15 mouse cellular contexts compared by ENCODE assay signal in the genomic region with DNA sequence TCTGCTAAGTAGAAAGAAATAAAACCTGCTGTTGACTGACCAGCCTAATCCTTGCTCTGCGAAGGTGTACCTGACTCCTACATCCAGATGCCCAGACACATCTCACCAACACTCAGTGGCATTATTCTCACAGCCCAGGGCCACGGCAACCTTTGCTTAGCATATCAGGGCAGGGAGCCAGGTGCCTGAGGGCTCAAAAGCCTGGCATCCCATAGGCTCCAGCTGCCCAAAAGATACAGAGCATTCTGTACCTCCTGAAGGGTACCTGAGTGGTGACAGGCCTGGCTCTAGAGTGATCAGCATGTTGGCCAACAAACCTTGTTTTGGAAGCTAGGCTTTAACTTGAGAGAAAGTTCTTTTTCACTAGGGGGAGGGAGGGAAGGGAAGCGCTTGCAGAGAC. TPM values are rescaled to one million over a fixed set of nuclear protein-coding genes. Genes with fewer than 3 reads are reported as not detected.
DNase-seq lines count a peak whose midpoint lies in the region; ATAC-seq and TF ChIP-seq lines count a peak whose summit lies in the region.
"Had no signal": no experiment of that assay in that cellular context is flagged by ENCODE, and none has a peak within 500 bp of the region (broad histone marks: within the 10 kb centered on the region; RNA-seq: fewer than 3 reads in every experiment).

No protein-coding gene starts in this region.

- H3K9me3 ChIP-seq in hindbrain, postnatal 0 days (ENCODE audit: low read length) = no peaks in the 10 kb centered on the region
- no peaks in the 10 kb centered on the region for H3K9me3 ChIP-seq in hindbrain, embryonic 13.5 days
- no peaks in the 10 kb centered on the region for H3K9me3 ChIP-seq in heart, embryonic 14.5 days (ENCODE audit: control insufficient read depth, low read length)
- H3K9me3 ChIP-seq: liver, embryonic 13.5 days; neural tube, embryonic 12.5 days had no signal

- peak overlapping the region; percentile 4; the same call in 1 of the 2 replicates for H3K27ac ChIP-seq in hindbrain, postnatal 0 days
- H3K27ac ChIP-seq in hindbrain, embryonic 13.5 days = no peak overlapping the region
- peak overlapping the region in 1 of 2 experiments; percentile 37; a peak in 1 of 4 replicates for H3K27ac ChIP-seq in heart, embryonic 14.5 days (replicated peaks in 1 of 2; ENCODE audit: control insufficient read depth in 1 of 2, insufficient read depth in 1 of 2, low read depth in 2 of 2, low read length in 2 of 2)
- H3K27ac ChIP-seq: liver, embryonic 13.5 days; neural tube, embryonic 12.5 days had no signal

- peaks cover 38% of the 10 kb centered on the region for H3K4me1 ChIP-seq in hindbrain, postnatal 0 days (ENCODE audit: insufficient read depth, low read length)
- peaks cover 46% of the 10 kb centered on the region for H3K4me1 ChIP-seq in hindbrain, embryonic 13.5 days (replicated peaks)
- peaks cover 50 to 52% of the 10 kb centered on the region in 2 experiments for H3K4me1 ChIP-seq in heart, embryonic 14.5 days (ENCODE audit: control insufficient read depth in 2 of 2, insufficient read depth in 2 of 2, low read length in 2 of 2)

- H3K36me3 ChIP-seq in hindbrain, postnatal 0 days (ENCODE audit: insufficient read depth, low read length) = no peaks in the 10 kb centered on the region
- H3K36me3 ChIP-seq in hindbrain, embryonic 13.5 days = no peaks in the 10 kb centered on the region
- H3K36me3 ChIP-seq in heart, embryonic 14.5 days (ENCODE audit: control insufficient read depth, insufficient read depth, low read length) = no peaks in the 10 kb centered on the region
- H3K36me3 ChIP-seq: liver, embryonic 13.5 days; neural tube, embryonic 12.5 days had no signal

- TF ChIP-seq CTCF in hindbrain, postnatal 0 days (IDR thresholded peaks at IDR 0.05; ENCODE audit: low read depth) = no peak

- peak; percentile 44 to 75 for DNase-seq in adrenal gland, adult (ENCODE audit: inconsistent age in 2 of 2, low spot score in 1 of 2)
- DNase-seq in adrenal gland, adult 2 months = no peak
- DNase-seq in hindbrain, postnatal 0 days (ENCODE audit: low spot score) = no peak
- DNase-seq in cerebellum, adult 9-10 months = peak; percentile 81
- no peak for DNase-seq in layer of hippocampus, postnatal 36 days
- DNase-seq: left cerebral cortex, postnatal 4 days; liver, embryonic 13.5 days; midbrain, embryonic 14.5 days had no signal

- H3K4me3 ChIP-seq in hindbrain, postnatal 0 days (ENCODE audit: low read length) = no peak overlapping the region
- H3K4me3 ChIP-seq in hindbrain, embryonic 13.5 days = no peak overlapping the region
- no peak overlapping the region for H3K4me3 ChIP-seq in heart, embryonic 14.5 days (ENCODE audit: control insufficient read depth in 1 of 2, insufficient read depth in 1 of 2, low read depth in 1 of 2, low read length in 2 of 2)
- H3K4me3 ChIP-seq: liver, embryonic 13.5 days; neural tube, embryonic 12.5 days had no signal

- no peak overlapping the region for H3K4me2 ChIP-seq in hindbrain, postnatal 0 days (ENCODE audit: low read depth, low read length)
- no peak overlapping the region for H3K4me2 ChIP-seq in hindbrain, embryonic 13.5 days
- H3K4me2 ChIP-seq in heart, embryonic 14.5 days (ENCODE audit: low read length) = no peak overlapping the region
- H3K4me2 ChIP-seq: liver, embryonic 13.5 days; neural tube, embryonic 12.5 days had no signal

- no peak for ATAC-seq in hindbrain, postnatal 0 days
- no peak for ATAC-seq in hindbrain, embryonic 13.5 days (ENCODE audit: low FRiP score)
- no peak for ATAC-seq in heart, embryonic 14.5 days (ENCODE audit: insufficient number of reproducible peaks, insufficient read depth, low FRiP score, low read depth)
- no peak for ATAC-seq in erythroid progenitor cell, adult 5-6 weeks (replicated peaks; ENCODE audit: low FRiP score, poor library complexity, severe bottlenecking)
- ATAC-seq: intestine, postnatal 0 days; Patski had no signal

- no peaks in the 10 kb centered on the region for H3K27me3 ChIP-seq in hindbrain, postnatal 0 days (ENCODE audit: insufficient read depth, low read length)
- peaks cover 39% of the 10 kb centered on the region for H3K27me3 ChIP-seq in hindbrain, embryonic 13.5 days
- H3K27me3 ChIP-seq in heart, embryonic 14.5 days (ENCODE audit: control insufficient read depth, insufficient read depth, low read length) = peaks cover 18% of the 10 kb centered on the region
- H3K27me3 ChIP-seq: Patski had no signal

- WGBS in hindbrain, postnatal 0 days = 69% methylated on average over 3 of the region's 3 CpGs
- 89% methylated on average over 3 of the region's 3 CpGs for WGBS in hindbrain, embryonic 13.5 days
- WGBS in heart, embryonic 14.5 days = 75% methylated on average over 3 of the region's 3 CpGs

- H3K9ac ChIP-seq in hindbrain, postnatal 0 days (replicated peaks; ENCODE audit: low read length) = no peak overlapping the region
- no peak overlapping the region for H3K9ac ChIP-seq in hindbrain, embryonic 13.5 days
- 0 out of 2 replicates have a peak overlapping the region, but pooled peaks have one; percentile 16 for H3K9ac ChIP-seq in heart, embryonic 14.5 days (ENCODE audit: low read length)
- H3K9ac ChIP-seq: liver, embryonic 13.5 days; neural tube, embryonic 12.5 days had no signal

RNA-seq across cellular contexts. Expression of a gene that starts 4.0 kb away (rescaled TPM):
- total RNA-seq in adrenal gland, adult 2 months (2021) = 100 to 1,000 TPM; 110 to 198 TPM
- polyA plus RNA-seq in adrenal gland, adult 2 months (2012; rRNA removed) = 180 and 209 TPM in 2 replicates
- total RNA-seq in hindbrain, postnatal 0 days (2014; rRNA removed) = 51.1 and 54.2 TPM in 2 replicates
- 32.6 and 33.4 TPM in 2 replicates for polyA plus RNA-seq in hindbrain, postnatal 0 days (2015; fragmentation: Nextera tagmentation; extraction: Ambion mirVana)
- polyA plus RNA-seq in hindbrain, embryonic 13.5 days (2015; fragmentation: Nextera tagmentation; extraction: Ambion mirVana) = 10.2 and 10.6 TPM in 2 replicates
- polyA plus RNA-seq in heart, embryonic 14.5 days (2014; fragmentation: Nextera tagmentation; extraction: Ambion mirVana) = 11.3 and 11.7 TPM in 2 replicates
- not detected in 2 replicates for total RNA-seq in erythroid progenitor cell, adult 5-6 weeks (2015; ENCODE audit: low replicate concordance)
- total RNA-seq in erythroid progenitor cell, adult 5-6 weeks (2017; ENCODE audit: low replicate concordance) = not detected in 2 replicates
- total RNA-seq in layer of hippocampus, postnatal 36 days (2021) = 100 to 1,000 TPM; 216 to 224 TPM

RNA-seq across cellular contexts. Expression of a gene that starts 38.0 kb away (rescaled TPM):
- total RNA-seq in adrenal gland, adult 2 months (2021) = under 1 TPM in 1 of 2 experiments, not detected in 1; 0.38 TPM
- 0.25 and 0.59 TPM in 2 replicates for polyA plus RNA-seq in adrenal gland, adult 2 months (2012; rRNA removed)
- total RNA-seq in hindbrain, postnatal 0 days (2014; rRNA removed) = not detected in 2 replicates
- polyA plus RNA-seq in hindbrain, postnatal 0 days (2015; fragmentation: Nextera tagmentation; extraction: Ambion mirVana) = 0.08 TPM in 1 of 2 replicates, not detected in the other
- 0.83 and 1.9 TPM in 2 replicates for polyA plus RNA-seq in hindbrain, embryonic 13.5 days (2015; fragmentation: Nextera tagmentation; extraction: Ambion mirVana)
- 0.12 and 0.27 TPM in 2 replicates for polyA plus RNA-seq in heart, embryonic 14.5 days (2014; fragmentation: Nextera tagmentation; extraction: Ambion mirVana)
- not detected in 2 replicates for total RNA-seq in erythroid progenitor cell, adult 5-6 weeks (2015; ENCODE audit: low replicate concordance)
- total RNA-seq in erythroid progenitor cell, adult 5-6 weeks (2017; ENCODE audit: low replicate concordance) = 0.39 TPM in 1 of 2 replicates, not detected in the other
- under 1 TPM; 0.28 to 0.30 TPM for total RNA-seq in layer of hippocampus, postnatal 36 days (2021)
- total RNA-seq: hematopoietic stem cell, adult 5-6 weeks had no signal
- polyA plus RNA-seq: intestine, postnatal 0 days; Patski had no signal

RNA-seq across cellular contexts. Expression of a gene that starts 49.3 kb away (rescaled TPM):
- total RNA-seq in adrenal gland, adult 2 months (2021) = 1 to 10 TPM; 1.1 to 1.6 TPM
- polyA plus RNA-seq in adrenal gland, adult 2 months (2012; rRNA removed) = 0.20 and 0.57 TPM in 2 replicates
- total RNA-seq in hindbrain, postnatal 0 days (2014; rRNA removed) = 4.5 and 6.2 TPM in 2 replicates
- polyA plus RNA-seq in hindbrain, postnatal 0 days (2015; fragmentation: Nextera tagmentation; extraction: Ambion mirVana) = 3.1 and 4.1 TPM in 2 replicates
- 2.8 and 3.2 TPM in 2 replicates for polyA plus RNA-seq in hindbrain, embryonic 13.5 days (2015; fragmentation: Nextera tagmentation; extraction: Ambion mirVana)
- 0.66 and 1.5 TPM in 2 replicates for polyA plus RNA-seq in heart, embryonic 14.5 days (2014; fragmentation: Nextera tagmentation; extraction: Ambion mirVana)
- total RNA-seq in erythroid progenitor cell, adult 5-6 weeks (2015; ENCODE audit: low replicate concordance) = 19.3 and 76.8 TPM in 2 replicates
- total RNA-seq in erythroid progenitor cell, adult 5-6 weeks (2017; ENCODE audit: low replicate concordance) = 13.9 and 22.5 TPM in 2 replicates
- total RNA-seq in layer of hippocampus, postnatal 36 days (2021) = 10 to 100 TPM; 11.3 to 13.8 TPM

RNA-seq across cellular contexts. Expression of a gene that starts 58.5 kb away (rescaled TPM):
- not detected for total RNA-seq in adrenal gland, adult 2 months (2021)
- polyA plus RNA-seq in adrenal gland, adult 2 months (2012; rRNA removed) = not detected in 2 replicates
- total RNA-seq in hindbrain, postnatal 0 days (2014; rRNA removed) = 0.16 TPM in 1 of 2 replicates, not detected in the other
- not detected in 2 replicates for polyA plus RNA-seq in hindbrain, postnatal 0 days (2015; fragmentation: Nextera tagmentation; extraction: Ambion mirVana)
- 3.6 and 3.8 TPM in 2 replicates for polyA plus RNA-seq in hindbrain, embryonic 13.5 days (2015; fragmentation: Nextera tagmentation; extraction: Ambion mirVana)
- polyA plus RNA-seq in heart, embryonic 14.5 days (2014; fragmentation: Nextera tagmentation; extraction: Ambion mirVana) = 0.62 and 0.70 TPM in 2 replicates
- total RNA-seq in erythroid progenitor cell, adult 5-6 weeks (2015; ENCODE audit: low replicate concordance) = not detected in 2 replicates
- not detected in 2 replicates for total RNA-seq in erythroid progenitor cell, adult 5-6 weeks (2017; ENCODE audit: low replicate concordance)
- total RNA-seq in layer of hippocampus, postnatal 36 days (2021) = not detected
- total RNA-seq: hematopoietic stem cell, adult 5-6 weeks; left cerebral cortex, postnatal 4 days had no signal
- polyA plus RNA-seq: midbrain, embryonic 14.5 days; Patski had no signal

Comparison
In these comparisons a context has a peak if more than half of its experiments do, and no peak if none do; other contexts are left out.
1. DNase-seq: peak in adrenal gland, adult (2 of 2) and cerebellum, adult 9-10 months (single experiment); none in adrenal gland, adult 2 months (single experiment), hindbrain, postnatal 0 days (single experiment) and layer of hippocampus, postnatal 36 days (0 of 2).
2. RNA of a gene that starts 4.0 kb away (total RNA-seq): 216 to 224 TPM in layer of hippocampus, postnatal 36 days, 110 to 198 TPM in adrenal gland, adult 2 months and 51.1 to 54.2 TPM in hindbrain, postnatal 0 days; not detected in erythroid progenitor cell, adult 5-6 weeks; every median in the first group is over 10 times any median in the second.